Mouse (Mus musculus) G1E (cell line): ENCODE measurements around the gene Zdhhc8. TPM values are rescaled to one million over a fixed set of nuclear protein-coding genes. Genes with fewer than 3 reads are reported as not detected.

ENCODE experiments used
- ATAC-seq: 2 replicates; pipeline ENCODE4 v1.8.0; 2016; ENCODE audit warnings: mild to moderate bottlenecking; ENCODE audit not compliant: insufficient number of reproducible peaks, poor library complexity, low FRiP score, severe bottlenecking; ENCODE audit errors: extremely low read depth
- DNase-seq: peaks from one replicate; pipeline ENCODE4 v3.0.0; 2012; ENCODE audit warnings: low spot score
- H3K27me3 ChIP-seq: 2 replicates; pipeline ENCODE4 v1.6.1; 2012; ENCODE audit warnings: mild to moderate bottlenecking, low read length, inconsistent platforms; ENCODE audit not compliant: insufficient read depth
- H3K36me3 ChIP-seq: replicated peaks from 2 replicates; pipeline ENCODE3; 2012; ENCODE audit warnings: mild to moderate bottlenecking, inconsistent platforms
- H3K4me1 ChIP-seq: 2 replicates; pipeline ENCODE4 v1.6.1; 2012; ENCODE audit warnings: low read depth, low read length, inconsistent platforms, mixed read lengths; ENCODE audit not compliant: insufficient read depth
- H3K4me3 ChIP-seq: 2 replicates; pipeline ENCODE4 v1.5.1; 2012; ENCODE audit warnings: low read depth, mild to moderate bottlenecking, inconsistent platforms, low read length, moderate library complexity, mixed read lengths
- H3K9me3 ChIP-seq: replicated peaks from 2 replicates; pipeline ENCODE4 v1.6.1; 2012; ENCODE audit warnings: inconsistent platforms
- CTCF ChIP-seq: IDR thresholded peaks from 2 replicates; pipeline ENCODE4 v1.5.1; 2012; ENCODE audit warnings: low read depth, low read length, inconsistent platforms, mixed read lengths
- GATA1 ChIP-seq: IDR thresholded peaks from 2 replicates; pipeline ENCODE4 v1.6.1; 2012; ENCODE audit warnings: borderline replicate concordance, low read length, inconsistent platforms, mixed read lengths
- GATA2 ChIP-seq: IDR thresholded peaks from 2 replicates; pipeline ENCODE4 v1.6.1; 2012; ENCODE audit warnings: low read depth, low read length, inconsistent platforms, borderline replicate concordance
- POLR2AphosphoS5 ChIP-seq: IDR thresholded peaks from 2 replicates; pipeline ENCODE4 v1.6.1; 2012; ENCODE audit warnings: low read depth, low read length, inconsistent platforms; ENCODE audit not compliant: insufficient replicate concordance
- TAL1 ChIP-seq: conservative IDR thresholded peaks from 2 replicates; pipeline ENCODE4 v1.6.1; 2012; ENCODE audit warnings: low read depth, low read length, inconsistent platforms, mixed read lengths
- polyA plus RNA-seq: library from polyadenylated mRNA; stranded (reverse); fragments of >175 nt; gene quantifications from 2 replicates; pipeline ENCODE4 v1.2.3, GENCODE M21; 2012
- total RNA-seq, 2 experiments: library from RNA; stranded (forward) in 1 of 2; stranded (reverse) in 1 of 2; fragments of 200-1000 nt in 1 of 2; fragments of >200 nt in 1 of 2; fragmentation: Nextera tagmentation in 1 of 2; gene quantifications; 2 replicates each; pipeline ENCODE4 v1.2.3; 2014 to 2017

Zdhhc8 gene
- total and polyA plus RNA-seq, 3 experiments = 0.45 to 4.7 (median 0.71) TPM

GRCm38 (mm10) chr16:18195068-18195467 lies 39.9 kb downstream of the Zdhhc8 start:
- DNase-seq (no peak), ATAC-seq (no peak)
- no peaks in the 10 kb centered on the region for H3K36me3 ChIP-seq
- no peaks in the 10 kb centered on the region for H3K9me3 ChIP-seq
- TF ChIP-seq GATA2 (no peak), GATA1 (no peak), CTCF (no peak), TAL1 (no peak)
- no peak overlapping the region for H3K4me3 ChIP-seq
- no peaks in the 10 kb centered on the region for H3K4me1 ChIP-seq
- peaks cover 56% of the 10 kb centered on the region for H3K27me3 ChIP-seq

GRCm38 (mm10) chr16:18194208-18194985 lies 40.5 kb downstream of the Zdhhc8 start:
- Histone ChIP-seq H3K4me3 (no peak overlapping the region), H3K4me1 (no peaks in the 10 kb centered on the region), H3K27me3 (peaks cover 54% of the 10 kb centered on the region), H3K36me3 (no peaks in the 10 kb centered on the region), H3K9me3 (no peaks in the 10 kb centered on the region)
- no peak for ATAC-seq
- no peak for DNase-seq
- no peak for TF ChIP-seq TAL1
- no peak for TF ChIP-seq CTCF
- no peak for TF ChIP-seq GATA1
- TF ChIP-seq POLR2AphosphoS5 = no peak
- no peak for TF ChIP-seq GATA2

- no peak overlapping the region for H3K4me3 ChIP-seq
- peaks cover 46% of the 10 kb centered on the region for H3K27me3 ChIP-seq
- no peaks in the 10 kb centered on the region for H3K4me1 ChIP-seq
- no peak for DNase-seq
- TF ChIP-seq GATA1 = no peak
- no peak for TF ChIP-seq TAL1
- no peak for TF ChIP-seq CTCF
- no peak for TF ChIP-seq POLR2AphosphoS5
- TF ChIP-seq GATA2 = no peak
- H3K9me3 ChIP-seq = no peaks in the 10 kb centered on the region
- no peaks in the 10 kb centered on the region for H3K36me3 ChIP-seq
- ATAC-seq = no peak
Measured at GRCm38 (mm10) chr16:18191006-18191405, 43.9 kb downstream of the Zdhhc8 start.

DNA sequence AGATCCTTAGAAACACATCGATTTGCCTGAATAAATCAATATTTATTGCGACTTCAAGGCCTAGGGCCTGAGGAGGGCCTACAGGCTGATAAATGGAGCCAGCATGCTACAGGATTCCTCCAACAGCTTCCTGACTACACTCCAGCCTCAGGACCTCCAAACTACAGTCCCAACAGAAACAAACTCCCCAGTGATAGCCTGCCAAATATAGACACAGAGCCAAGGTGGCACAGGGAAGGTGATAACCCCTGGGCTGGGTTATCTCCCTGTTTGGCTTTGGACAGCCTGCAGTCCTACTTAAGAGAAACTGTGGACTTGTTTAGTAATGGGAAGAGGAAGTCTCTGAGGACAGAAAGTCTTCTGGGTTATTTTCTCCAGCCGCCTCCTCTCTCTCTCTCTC lies 47.7 kb downstream of the Zdhhc8 start:
- peaks cover 29% of the 10 kb centered on the region for H3K27me3 ChIP-seq

GRCm38 (mm10) chr16:18186798-18187197 lies 48.1 kb downstream of the Zdhhc8 start:
- DNase-seq (no peak), ATAC-seq (no peak)
- Histone ChIP-seq H3K4me1 (no peaks in the 10 kb centered on the region), H3K4me3 (no peak overlapping the region), H3K27me3 (peaks cover 27% of the 10 kb centered on the region), H3K36me3 (no peaks in the 10 kb centered on the region), H3K9me3 (no peaks in the 10 kb centered on the region)
- no peak for TF ChIP-seq GATA1
- TF ChIP-seq GATA2 = no peak
- no peak for TF ChIP-seq CTCF
- TF ChIP-seq POLR2AphosphoS5 = no peak
- TF ChIP-seq TAL1 = no peak

More for the DNA sequence above, 47.7 kb downstream of the Zdhhc8 start:
- Histone ChIP-seq H3K36me3 (no peaks in the 10 kb centered on the region), H3K4me3 (no peak overlapping the region), H3K4me1 (no peaks in the 10 kb centered on the region), H3K9me3 (no peaks in the 10 kb centered on the region)
- ATAC-seq (no peak), DNase-seq (no peak)
- TF ChIP-seq GATA2 = no peak
- no peak for TF ChIP-seq GATA1
- TF ChIP-seq TAL1 = no peak
- TF ChIP-seq POLR2AphosphoS5 = no peak
- TF ChIP-seq CTCF = no peak

- ATAC-seq = no peak
Measured at GRCm38 (mm10) chr16:18185715-18186449, 49.1 kb downstream of the Zdhhc8 start.

More at GRCm38 (mm10) chr16:18185715-18186449, 49.1 kb downstream of the Zdhhc8 start:
- Histone ChIP-seq H3K9me3 (no peaks in the 10 kb centered on the region), H3K4me1 (no peaks in the 10 kb centered on the region), H3K27me3 (peaks cover 23% of the 10 kb centered on the region), H3K4me3 (no peak overlapping the region), H3K36me3 (no peaks in the 10 kb centered on the region)
- DNase-seq = no peak
- TF ChIP-seq CTCF (no peak), POLR2AphosphoS5 (no peak), GATA2 (no peak), GATA1 (no peak), TAL1 (no peak)
